Mouse (Mus musculus) cerebellum, adult 2 months (tissue): ENCODE results near the gene 1700013G24Rik.

Experiments used
- CTCF ChIP-seq: fragments of 200-500 bp; IDR thresholded peaks from 2 replicates; pipeline ENCODE4 v1.5.1; 2011; ENCODE audit warnings: low read depth, mild to moderate bottlenecking, control low read depth, low read length, moderate library complexity, borderline replicate concordance; ENCODE audit not compliant: insufficient read depth
- POLR2A ChIP-seq: fragments of 200-500 bp; IDR thresholded peaks from 2 replicates; pipeline ENCODE4 v1.6.1; 2011; ENCODE audit warnings: low read length, control low read depth, borderline replicate concordance; ENCODE audit not compliant: insufficient read depth

DNA sequence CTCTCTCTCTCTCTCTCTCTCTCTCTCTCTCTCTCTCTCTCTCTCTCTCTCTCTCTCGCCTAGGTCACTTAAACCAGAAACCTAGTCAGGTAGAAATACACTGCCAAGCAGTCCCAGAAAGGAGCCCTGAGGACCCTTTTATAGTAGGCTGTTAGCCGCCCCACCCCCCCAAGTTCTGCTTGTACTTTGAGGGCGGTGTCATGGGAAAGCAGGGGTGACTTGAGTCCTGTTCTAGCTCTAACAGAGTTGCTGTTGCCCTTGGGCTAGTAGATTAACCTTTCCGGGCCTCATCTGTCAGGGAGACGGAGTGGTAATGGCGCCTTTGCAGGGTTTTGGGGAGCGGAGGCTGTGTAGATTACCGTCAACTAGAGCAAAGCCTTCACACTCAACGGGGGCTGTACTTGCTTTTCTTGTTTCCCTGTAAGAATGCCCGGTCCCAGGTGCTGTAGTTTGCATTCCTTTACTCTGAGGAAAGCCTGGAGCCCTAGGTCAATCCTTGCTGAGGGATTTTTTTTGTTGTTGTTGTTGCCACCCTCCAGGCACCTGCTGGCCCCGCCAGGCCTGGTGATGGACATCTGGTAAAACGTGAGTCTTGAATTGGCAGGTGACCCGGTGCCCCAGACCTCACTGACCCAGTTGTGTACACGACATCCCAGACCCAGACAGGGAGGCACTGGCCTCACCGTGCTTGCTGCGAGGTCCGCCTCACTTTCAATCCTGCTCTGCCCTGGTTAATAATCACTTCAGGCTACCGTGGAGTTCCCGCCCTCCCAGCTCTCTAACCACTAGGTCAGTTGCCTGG lies 27.3 kb downstream of the 1700013G24Rik start:
- no peak for TF ChIP-seq CTCF
- TF ChIP-seq POLR2A = no peak
